Mouse (Mus musculus) bone marrow macrophage, adult 2 months (primary cell): Measurements from ENCODE around the gene Lekr1. TPM values are rescaled to one million over a fixed set of nuclear protein-coding genes. Genes with fewer than 3 reads are reported as not detected.

Source experiments
- H3K27ac ChIP-seq: 2 replicates; pipeline ENCODE4 v1.5.1; 2012; ENCODE audit warnings: low read depth, low read length; ENCODE audit not compliant: insufficient read depth
- H3K4me1 ChIP-seq: 2 replicates; pipeline ENCODE4 v1.6.1; 2012; ENCODE audit warnings: low read length; ENCODE audit not compliant: control insufficient read depth, insufficient read depth
- H3K4me3 ChIP-seq: 2 replicates; pipeline ENCODE4 v1.5.1; 2012; ENCODE audit warnings: mild to moderate bottlenecking, low read length, moderate library complexity; ENCODE audit not compliant: insufficient read depth
- CTCF ChIP-seq: IDR thresholded peaks from 2 replicates; pipeline ENCODE4 v1.5.1; 2012; ENCODE audit warnings: low read depth, mild to moderate bottlenecking, low read length, moderate library complexity
- POLR2A ChIP-seq: IDR thresholded peaks from 2 replicates; pipeline ENCODE4 v1.6.1; 2012; ENCODE audit warnings: mild to moderate bottlenecking, low read depth, low read length, borderline replicate concordance
- polyA plus RNA-seq: library from polyadenylated mRNA; stranded (reverse); fragments of >200 nt; gene quantifications from 2 replicates; pipeline ENCODE4 v1.2.4, GENCODE M21; 2012; ENCODE audit not compliant: missing spikeins, insufficient read depth, insufficient read length

Lekr1 gene
- polyA plus RNA-seq, 1 experiment, result 2.1 TPM

DNA sequence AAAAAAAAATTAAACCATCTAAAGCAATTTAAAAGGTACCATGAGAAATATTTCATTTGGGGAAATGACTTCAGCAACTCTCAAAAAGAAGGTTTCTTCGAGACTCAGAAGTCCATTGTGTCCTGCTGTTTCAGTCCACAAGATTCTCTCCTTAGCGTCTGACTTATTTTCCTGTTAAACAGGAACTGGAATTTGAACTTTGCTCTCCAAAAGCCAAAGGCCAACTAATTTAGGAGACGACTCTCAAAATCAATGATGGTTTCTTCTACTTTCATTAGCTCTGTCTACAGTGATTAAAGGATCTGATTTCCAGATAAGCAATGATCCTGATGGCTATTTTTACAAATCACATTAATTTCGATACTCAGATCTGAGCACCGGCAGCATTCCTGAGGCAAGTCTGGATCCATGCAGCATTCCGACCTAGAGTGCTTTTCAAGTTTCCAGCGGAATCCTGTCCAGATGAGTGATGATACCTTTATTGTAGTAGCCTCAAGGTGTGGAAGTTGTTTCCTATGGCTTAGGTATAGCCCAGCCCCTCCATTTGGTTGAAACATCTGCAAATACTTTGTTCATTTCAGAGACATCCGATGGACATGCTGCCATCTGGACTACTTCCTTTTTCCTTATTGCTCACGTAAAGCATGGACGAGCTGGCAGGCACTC lies 11.4 kb upstream of the Lekr1 start:
- no peak for TF ChIP-seq POLR2A
- no peak for TF ChIP-seq CTCF
- Histone ChIP-seq H3K27ac (no peak overlapping the region), H3K4me1 (peaks cover 17% of the 10 kb centered on the region), H3K4me3 (no peak overlapping the region)

GRCm38 (mm10) chr3:65656451-65656850 lies 9.6 kb upstream of the Lekr1 start:
- Histone ChIP-seq H3K4me3 (no peak overlapping the region), H3K4me1 (peaks cover 20% of the 10 kb centered on the region), H3K27ac (no peak overlapping the region)
- TF ChIP-seq POLR2A, result no peak
- TF ChIP-seq CTCF, result no peak

- no peak overlapping the region for H3K4me3 ChIP-seq
- TF ChIP-seq CTCF (no peak), POLR2A (no peak)
- H3K4me1 ChIP-seq, result peaks cover 20% of the 10 kb centered on the region
- H3K27ac ChIP-seq, result no peak overlapping the region
Measured at GRCm38 (mm10) chr3:65656902-65657660, 8.9 kb upstream of the Lekr1 start.

GRCm38 (mm10) chr3:65658081-65658612 lies 7.9 kb upstream of the Lekr1 start:
- H3K4me3 ChIP-seq, result no peak overlapping the region
- peaks cover 13% of the 10 kb centered on the region for H3K4me1 ChIP-seq
- H3K27ac ChIP-seq, result no peak overlapping the region
- TF ChIP-seq CTCF, result no peak
- no peak for TF ChIP-seq POLR2A

DNA sequence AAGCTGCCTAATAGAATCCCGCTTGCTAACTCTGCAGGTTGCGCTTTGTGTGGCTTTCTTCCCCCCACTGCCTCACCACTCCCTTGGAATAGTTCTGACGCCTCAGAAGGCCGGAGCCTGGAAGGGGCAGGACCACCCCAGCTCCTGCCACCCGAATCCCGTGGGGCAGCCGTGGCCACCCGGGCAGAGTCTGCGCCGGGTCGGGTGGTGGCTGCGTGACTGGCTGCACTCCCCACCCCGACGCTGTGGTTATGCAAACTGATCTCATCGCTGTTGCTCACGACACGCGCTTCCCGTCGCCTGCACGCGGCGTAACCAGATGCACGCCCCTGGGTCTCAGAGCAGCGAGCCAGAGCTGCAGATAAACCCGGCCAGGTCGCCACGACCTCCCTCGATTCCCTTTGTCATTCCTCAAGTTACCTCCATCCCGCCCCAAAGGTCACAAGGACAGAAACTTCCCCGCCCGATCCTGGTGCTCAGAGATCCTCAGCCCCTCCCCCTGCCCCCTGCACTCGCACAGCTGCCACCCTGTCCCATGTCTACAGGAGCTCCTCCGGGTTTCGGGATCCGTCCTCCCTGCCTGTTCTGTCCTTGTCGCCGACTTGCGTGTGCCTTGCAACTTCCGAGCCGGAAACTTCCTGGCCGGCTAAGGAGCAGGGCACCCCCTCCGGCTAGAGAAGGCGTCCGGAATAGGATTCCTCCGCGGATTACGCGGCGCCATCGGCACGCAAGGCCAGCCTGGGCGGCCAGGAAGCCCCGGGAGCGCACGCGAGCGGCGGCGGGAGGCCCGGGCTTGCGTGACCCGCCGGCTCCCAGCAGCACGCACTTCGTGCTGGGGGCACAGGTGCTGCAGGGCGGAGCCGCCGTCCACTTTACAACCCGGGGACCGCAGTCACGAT lies 7.1 kb upstream of the Lekr1 start:
- H3K4me3 ChIP-seq, result peak overlapping the region; percentile 70
- peaks cover 11% of the 10 kb centered on the region for H3K4me1 ChIP-seq
- TF ChIP-seq POLR2A (no peak), CTCF (no peak)
- H3K27ac ChIP-seq, result peak overlapping the region; percentile 69

GRCm38 (mm10) chr3:65659620-65659932 lies 6.5 kb upstream of the Lekr1 start:
- H3K4me3 ChIP-seq, result peak overlapping the region; percentile 70
- TF ChIP-seq POLR2A (no peak), CTCF (no peak)
- peak overlapping the region; percentile 69 for H3K27ac ChIP-seq
- H3K4me1 ChIP-seq, result peaks cover 10% of the 10 kb centered on the region

- Histone ChIP-seq H3K4me3 (no peak overlapping the region), H3K27ac (no peak overlapping the region), H3K4me1 (peaks cover 7% of the 10 kb centered on the region)
- TF ChIP-seq POLR2A (no peak), CTCF (no peak)
Measured at GRCm38 (mm10) chr3:65660336-65660735, 5.7 kb upstream of the Lekr1 start.

- no peak overlapping the region for H3K4me3 ChIP-seq
- no peak overlapping the region for H3K27ac ChIP-seq
- TF ChIP-seq CTCF (no peak), POLR2A (no peak)
- peaks cover 8% of the 10 kb centered on the region for H3K4me1 ChIP-seq
Measured at GRCm38 (mm10) chr3:65661731-65662130, 4.3 kb upstream of the Lekr1 start.

DNA sequence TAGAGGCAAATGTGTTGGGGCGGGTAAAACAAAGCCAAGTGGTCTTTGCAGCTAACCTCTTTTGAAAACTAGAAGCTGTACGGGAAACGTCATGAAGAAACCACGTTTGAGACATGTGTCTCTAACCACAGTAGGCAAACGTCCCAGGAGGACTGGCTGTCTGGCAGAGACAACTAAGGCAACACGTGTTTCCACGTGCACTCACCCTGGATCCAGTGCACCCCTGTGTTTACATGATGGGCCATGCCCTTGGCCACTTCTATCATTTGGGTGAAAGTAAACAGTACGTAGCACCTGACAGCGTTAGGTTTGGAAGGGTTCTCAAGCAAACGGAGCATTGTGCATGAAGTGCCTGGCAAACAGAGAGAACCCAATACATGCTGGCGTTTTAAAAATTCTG lies 2.9 kb upstream of the Lekr1 start:
- no peak overlapping the region for H3K4me3 ChIP-seq
- H3K4me1 ChIP-seq, result peaks cover 10% of the 10 kb centered on the region
- no peak for TF ChIP-seq POLR2A
- TF ChIP-seq CTCF, result no peak
- no peak overlapping the region for H3K27ac ChIP-seq

GRCm38 (mm10) chr3:65670216-65670615 lies 4.2 kb downstream of the Lekr1 start:
- no peak for TF ChIP-seq POLR2A
- no peak for TF ChIP-seq CTCF
- Histone ChIP-seq H3K4me3 (no peak overlapping the region), H3K27ac (no peak overlapping the region), H3K4me1 (peaks cover 7% of the 10 kb centered on the region; the same call in 1 of the 2 replicates)
